Mouse (Mus musculus): ENCODE results near the gene Ak5.
"Not testable (repeated sequence)": the region's sequence is repeated elsewhere in the genome, so short reads cannot be mapped to it uniquely, and the experiment has no call there.

Gene Ak5

GRCm38 (mm10) chr3:152475278-152475669, 192.9 kb downstream of the Ak5 start:
- no peak for DNase-seq (ENCODE audit: low spot score)

GRCm38 (mm10) chr3:152474582-152475277, 193.4 kb downstream of the Ak5 start:
- DNase-seq (ENCODE audit: low spot score) = peak; percentile 88

GRCm38 (mm10) chr3:152472676-152473075, 195.5 kb downstream of the Ak5 start:
- no peak for DNase-seq (ENCODE audit: low spot score)

- no peak for DNase-seq (ENCODE audit: low spot score)
Observed at GRCm38 (mm10) chr3:152470347-152470746, 197.8 kb downstream of the Ak5 start.

- DNase-seq (ENCODE audit: low spot score) = no peak
Observed at GRCm38 (mm10) chr3:152469423-152470200, 198.5 kb downstream of the Ak5 start.

GRCm38 (mm10) chr3:152468569-152469041, 199.6 kb downstream of the Ak5 start:
- no peak for DNase-seq (ENCODE audit: low spot score)

- no peak for DNase-seq (ENCODE audit: low spot score)
Observed at GRCm38 (mm10) chr3:152468032-152468431, 200.1 kb downstream of the Ak5 start.

- DNase-seq (ENCODE audit: low spot score) = no peak
Observed at GRCm38 (mm10) chr3:152467312-152467711, 200.8 kb downstream of the Ak5 start.

GRCm38 (mm10) chr3:152466849-152467248, 201.3 kb downstream of the Ak5 start:
- DNase-seq (ENCODE audit: low spot score) = no peak

GRCm38 (mm10) chr3:152465338-152465737, 202.8 kb downstream of the Ak5 start:
- DNase-seq (ENCODE audit: low spot score) = no peak

GRCm38 (mm10) chr3:152464462-152464861, 203.7 kb downstream of the Ak5 start:
- no peak for DNase-seq (ENCODE audit: low spot score)

GRCm38 (mm10) chr3:152462900-152463299, 205.3 kb downstream of the Ak5 start:
- no peak for DNase-seq (ENCODE audit: low spot score)

GRCm38 (mm10) chr3:152462038-152462547, 206.1 kb downstream of the Ak5 start:
- no peak for DNase-seq (ENCODE audit: low spot score)

- no peak for DNase-seq (ENCODE audit: low spot score)
Observed at GRCm38 (mm10) chr3:152460802-152461201, 207.4 kb downstream of the Ak5 start.

- DNase-seq (ENCODE audit: low spot score) = not testable (repeated sequence)
Observed at GRCm38 (mm10) chr3:152458875-152459274, 209.3 kb downstream of the Ak5 start.

- DNase-seq (ENCODE audit: low spot score) = no peak
Observed at GRCm38 (mm10) chr3:152457308-152458035, 210.7 kb downstream of the Ak5 start.

- no peak for DNase-seq (ENCODE audit: low spot score)
Observed at GRCm38 (mm10) chr3:152453163-152453562, 215.0 kb downstream of the Ak5 start.

GRCm38 (mm10) chr3:152446966-152447365, 221.2 kb downstream of the Ak5 start:
- DNase-seq (ENCODE audit: low spot score) = no peak

GRCm38 (mm10) chr3:152444114-152444513, 224.0 kb downstream of the Ak5 start:
- DNase-seq (ENCODE audit: low spot score) = no peak

- DNase-seq (ENCODE audit: low spot score) = no peak
Observed at GRCm38 (mm10) chr3:152442795-152443194, 225.4 kb downstream of the Ak5 start.

- DNase-seq (ENCODE audit: low spot score) = no peak
Observed at GRCm38 (mm10) chr3:152438068-152438467, 230.1 kb downstream of the Ak5 start.

GRCm38 (mm10) chr3:152435590-152435989, 232.6 kb downstream of the Ak5 start:
- no peak for DNase-seq (ENCODE audit: low spot score)
